Mouse (Mus musculus) thymus, adult 18-20 months (tissue): ENCODE results near the gene Gm45233.

Source experiments
- DNase-seq, 2 experiments: peaks; one replicate each; pipeline ENCODE4 v3.0.0; 2022; ENCODE audit warnings: mixed read lengths in 2 of 2

Gm45233 gene

DNA sequence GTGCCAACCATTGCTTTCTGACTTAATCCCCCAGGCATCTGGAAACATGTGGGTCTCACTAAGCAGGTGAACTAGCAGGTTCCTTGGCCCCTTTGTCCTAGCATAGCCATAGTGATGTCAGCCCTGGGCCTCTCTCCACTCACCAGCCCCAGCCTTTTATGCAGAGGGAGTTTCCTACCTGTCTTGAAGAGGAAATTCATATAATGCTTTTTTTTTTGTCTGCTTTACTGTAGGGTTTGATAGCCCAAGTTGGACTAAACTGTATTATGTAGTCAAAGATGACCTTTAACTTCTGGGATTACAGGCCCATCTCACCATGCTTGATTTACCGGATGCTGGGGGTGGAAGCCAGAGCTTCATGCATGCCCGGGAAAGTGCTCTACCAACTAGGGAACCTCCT is 5.9 kb downstream of the Gm45233 start:
- no peak for DNase-seq

DNA sequence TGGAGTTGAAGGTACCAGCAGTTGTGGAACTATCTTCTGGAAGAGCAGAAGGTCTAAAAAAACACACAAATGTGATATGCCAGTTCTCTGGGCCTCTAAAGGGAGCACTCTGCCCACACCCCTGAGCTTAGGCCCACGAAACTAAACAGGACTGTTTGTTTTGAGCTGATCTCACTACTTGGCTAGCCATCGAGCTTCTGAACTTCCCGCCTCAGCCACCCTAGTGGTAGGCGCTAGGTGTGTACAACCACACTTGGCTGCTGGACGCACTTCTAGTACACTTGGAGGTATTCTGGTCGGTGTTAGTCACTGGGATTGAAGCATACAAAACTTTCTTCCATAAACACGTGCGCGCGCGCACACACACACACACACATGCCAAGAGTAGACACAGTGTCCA is 7.8 kb downstream of the Gm45233 start:
- DNase-seq = no peak

DNA sequence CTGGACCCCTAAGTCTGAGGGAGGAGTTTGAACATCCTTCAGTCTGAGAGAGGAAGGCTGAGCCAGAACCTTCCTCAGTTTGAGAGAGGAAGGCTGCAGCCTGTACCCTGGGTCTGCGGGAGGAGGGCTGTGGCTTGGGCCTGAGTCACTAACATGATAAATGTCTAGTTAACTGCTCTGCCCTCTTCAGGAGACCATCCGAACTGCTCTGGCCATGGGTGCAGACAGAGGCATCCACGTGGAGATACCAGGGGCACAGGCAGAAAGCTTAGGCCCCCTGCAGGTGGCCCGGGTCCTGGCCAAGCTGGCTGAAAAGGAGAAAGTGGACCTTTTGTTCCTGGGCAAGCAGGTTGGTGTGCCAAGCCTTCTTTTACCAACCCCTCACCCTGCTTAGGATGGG is 8.7 kb downstream of the Gm45233 start:
- DNase-seq = no peak

DNA sequence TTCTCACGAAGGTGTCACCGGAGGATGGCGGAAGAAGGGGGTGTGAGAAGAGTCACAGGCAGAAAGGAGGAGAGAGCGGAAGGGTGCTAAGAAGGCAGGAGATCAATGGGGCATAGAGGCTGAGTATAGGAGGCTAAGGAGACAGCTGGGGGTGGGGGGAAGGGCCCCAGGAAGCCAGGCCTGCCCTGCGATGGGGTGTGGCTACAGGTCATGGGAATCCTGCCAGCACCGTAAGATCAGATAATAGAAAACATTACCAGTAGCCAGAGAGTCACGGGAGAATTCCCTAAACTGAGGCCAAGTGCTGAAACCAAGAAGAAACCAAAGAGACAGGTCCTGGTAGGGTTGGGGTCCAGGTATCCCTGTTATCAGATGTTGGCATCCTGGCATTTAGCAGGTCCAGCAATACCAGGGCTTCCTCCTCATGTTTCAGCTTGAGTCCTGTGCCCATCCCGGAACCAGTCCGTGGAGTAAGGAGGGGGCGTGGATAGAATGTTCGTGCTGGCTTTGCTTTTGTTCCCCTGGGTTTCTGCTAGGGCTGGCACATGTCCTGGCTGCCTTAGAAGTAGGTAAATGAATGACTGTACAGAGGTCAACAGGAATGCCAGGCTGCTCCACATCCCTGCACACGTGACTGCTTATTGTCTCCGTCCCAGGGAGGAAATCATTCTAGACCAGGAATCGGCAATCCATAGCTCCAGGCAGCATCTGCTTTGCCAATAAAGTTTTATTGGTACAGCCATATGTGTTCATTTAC is 9.8 kb downstream of the Gm45233 start:
- DNase-seq = no peak

DNA sequence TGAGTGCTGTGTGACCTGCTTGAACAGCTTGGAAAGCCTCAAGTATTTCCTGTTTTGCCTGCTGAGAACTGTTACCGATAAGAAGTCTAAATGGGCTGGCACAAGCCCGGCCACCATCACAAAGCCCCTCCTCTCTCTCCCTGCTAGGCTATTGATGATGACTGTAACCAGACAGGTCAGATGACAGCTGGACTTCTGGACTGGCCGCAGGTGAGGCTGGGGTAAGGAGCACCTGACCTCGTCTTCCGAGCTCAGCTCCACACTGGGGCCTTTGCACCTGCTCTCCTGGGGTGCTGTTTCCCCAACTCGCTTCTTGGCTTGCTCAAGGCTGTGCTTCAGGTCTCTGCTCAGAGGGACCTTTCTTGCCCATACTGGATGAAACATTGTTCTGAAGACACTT is 10.4 kb downstream of the Gm45233 start:
- DNase-seq = no peak

DNA sequence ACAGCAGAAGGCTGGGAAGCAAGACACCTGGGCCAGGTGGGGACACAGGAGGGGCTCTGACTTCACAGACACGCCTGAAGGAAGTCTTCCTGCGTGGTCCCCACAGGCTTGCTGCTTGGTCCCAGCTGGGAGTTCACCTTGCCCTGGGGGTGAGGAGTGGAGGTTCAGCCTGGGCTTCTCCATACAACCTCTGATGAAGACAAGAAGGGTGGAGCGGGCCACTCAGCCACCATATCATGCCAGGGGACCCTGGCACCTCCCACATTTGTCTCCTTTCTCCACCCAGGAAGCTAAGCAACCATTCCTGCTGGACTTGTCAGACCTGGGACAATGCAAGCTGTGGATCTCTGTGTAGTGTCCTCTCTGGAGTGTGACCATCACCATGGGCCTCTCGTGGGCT is 18.9 kb downstream of the Gm45233 start, which contains the start of gene Vsig10l:
Gene Vsig10l (plus strand): TSS at position 301 of the 400 bp plus-strand sequence.
- no peak for DNase-seq

DNA sequence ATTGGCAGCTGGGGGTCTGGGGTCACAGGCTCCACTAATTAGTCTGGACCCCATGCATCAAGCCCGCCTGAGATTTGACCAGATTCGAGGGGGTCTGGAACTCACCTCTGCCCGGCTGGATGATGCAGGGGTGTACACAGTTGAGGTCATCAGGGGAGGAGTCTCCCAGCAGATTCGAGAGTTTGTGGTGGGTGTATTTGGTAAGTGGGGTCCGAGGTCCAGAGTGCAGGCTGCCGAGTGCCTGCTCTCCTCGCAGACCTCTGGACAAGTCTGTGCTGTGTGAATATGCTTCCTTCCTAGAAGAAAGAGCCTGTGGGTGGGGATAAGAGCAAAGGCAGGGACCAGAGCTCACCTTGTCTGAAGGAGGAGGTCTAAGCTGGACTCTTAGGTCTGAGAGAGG is 20.0 kb downstream of the Gm45233 start:
- DNase-seq = no peak

DNA sequence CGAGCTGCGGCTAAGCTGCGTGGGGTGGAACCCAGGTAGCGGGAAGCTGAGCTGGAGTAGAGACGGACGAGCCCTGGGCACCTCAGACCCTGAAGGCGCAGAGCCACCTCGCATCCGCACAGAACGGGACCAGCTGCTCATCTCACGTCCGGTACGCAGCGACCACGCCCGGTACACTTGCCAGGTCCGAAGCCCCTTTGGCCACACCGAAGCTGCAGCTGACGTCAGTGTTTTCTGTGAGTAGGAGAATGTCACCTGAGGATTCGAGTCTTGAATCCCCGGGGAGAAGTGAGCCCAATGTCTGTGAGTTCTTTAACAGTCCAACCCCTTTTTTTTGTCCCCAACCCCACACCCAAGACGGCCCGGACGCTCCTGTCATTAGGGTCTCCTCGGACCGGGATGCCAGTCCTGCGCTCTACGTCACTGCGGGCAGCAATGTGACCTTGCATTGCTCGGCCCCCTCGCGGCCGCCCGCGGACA is 21.0 kb downstream of the Gm45233 start:
- no peak for DNase-seq

DNA sequence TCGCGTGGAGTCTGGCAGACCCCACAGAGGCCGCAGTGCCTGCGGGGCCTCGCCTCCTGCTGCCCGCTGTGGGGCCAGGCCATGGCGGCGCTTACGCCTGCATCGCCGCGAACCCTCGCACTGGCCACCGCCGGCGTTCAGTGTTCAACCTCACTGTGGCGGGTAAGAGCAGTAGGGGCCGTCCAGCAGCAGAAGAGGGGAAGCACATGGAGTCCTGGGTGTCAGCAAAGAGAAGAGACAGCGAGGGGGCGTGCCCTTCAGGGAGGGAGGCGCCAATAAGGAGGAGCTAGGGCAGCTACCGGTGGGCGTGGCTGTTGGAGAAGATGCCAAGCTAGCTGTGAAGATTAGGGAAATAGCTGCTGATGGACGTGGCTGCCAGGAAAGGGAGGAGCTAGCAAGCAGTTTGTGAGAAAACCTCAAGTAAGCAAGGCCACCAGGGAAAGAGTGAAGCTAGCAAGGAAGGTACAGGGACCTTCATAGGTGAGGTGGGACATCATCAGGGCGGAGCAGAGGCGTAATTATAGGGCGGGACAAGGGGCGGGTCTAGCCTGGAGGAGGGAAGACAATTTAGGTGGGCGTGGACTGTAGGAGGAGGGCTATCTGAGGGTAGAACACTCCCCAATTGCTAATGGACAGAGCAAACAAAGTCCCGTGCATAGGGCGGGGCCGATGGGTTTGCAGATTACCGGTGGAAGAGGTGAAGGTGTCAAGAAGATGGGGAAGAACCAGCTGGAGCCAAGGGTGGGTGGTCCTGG is 21.6 kb downstream of the Gm45233 start:
- DNase-seq = peak; percentile 66 to 73

DNA sequence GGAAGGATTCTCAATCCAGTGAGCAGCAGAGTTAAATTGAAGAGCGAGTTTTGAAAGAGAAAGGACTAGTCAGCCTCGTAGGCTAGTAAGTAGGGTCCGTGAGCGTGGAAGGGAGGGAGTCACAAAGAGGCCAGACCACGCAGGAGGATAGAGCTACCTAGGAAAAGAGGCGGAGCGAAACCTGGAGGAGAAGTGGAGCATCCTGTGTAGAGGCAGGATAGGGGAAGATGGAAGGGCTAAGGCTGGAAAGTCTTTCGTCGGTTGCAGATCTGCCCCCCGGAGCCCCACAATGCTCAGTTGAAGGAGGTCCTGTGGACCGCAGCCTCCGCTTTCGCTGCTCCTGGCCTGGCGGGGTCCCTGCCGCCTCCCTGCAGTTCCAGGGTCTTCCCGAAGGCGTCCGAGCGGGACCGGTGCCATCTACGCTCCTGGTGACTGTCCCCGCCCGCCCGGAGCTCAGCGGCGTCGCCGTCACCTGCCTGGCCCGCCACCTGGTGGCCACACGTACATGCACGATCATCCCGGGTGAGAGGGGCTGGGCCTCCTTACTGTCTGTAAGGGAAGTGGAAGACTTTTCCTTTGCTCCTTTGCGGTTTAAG is 22.3 kb downstream of the Gm45233 start:
- DNase-seq = peak; percentile 60 to 62

DNA sequence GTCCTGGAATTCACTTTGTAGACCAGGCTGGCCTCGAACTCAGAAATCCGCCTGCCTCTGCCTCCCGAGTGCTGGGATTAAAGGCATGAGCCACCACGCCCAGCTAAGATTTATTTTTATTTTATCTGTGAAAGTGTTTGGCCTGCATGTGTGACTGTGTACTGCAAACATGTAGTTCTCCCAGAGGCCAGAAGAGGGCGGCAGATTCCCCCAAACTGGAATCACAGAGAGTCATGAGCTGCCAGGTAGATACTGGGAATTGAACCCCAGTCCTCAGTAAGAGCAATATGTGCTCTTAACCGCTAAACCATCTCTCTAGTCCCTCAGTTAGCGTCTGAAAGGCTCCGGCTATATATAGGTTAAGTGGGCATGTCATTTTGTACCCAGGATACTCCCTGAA is 26.4 kb downstream of the Gm45233 start:
- no peak for DNase-seq

DNA sequence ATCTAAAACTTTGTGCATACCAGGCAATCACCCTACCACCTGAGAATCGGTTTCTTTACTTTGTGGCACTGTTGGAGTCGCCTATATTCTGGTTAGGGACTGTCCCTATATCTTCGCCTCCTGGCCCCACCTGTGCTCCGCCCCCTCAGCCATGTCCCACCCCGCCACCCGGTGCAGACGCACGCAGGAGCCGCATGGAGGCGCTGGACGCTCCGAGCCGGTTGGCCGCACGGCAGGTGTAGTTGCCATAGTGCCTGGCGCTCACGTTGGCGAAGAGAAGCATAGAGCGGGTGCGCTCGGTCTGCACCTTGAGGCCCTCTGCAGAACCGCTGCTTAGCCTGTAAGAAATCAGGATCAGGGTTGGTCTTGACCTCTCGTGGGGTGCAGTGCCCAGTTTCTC is 31.8 kb downstream of the Gm45233 start:
- no peak for DNase-seq

DNA sequence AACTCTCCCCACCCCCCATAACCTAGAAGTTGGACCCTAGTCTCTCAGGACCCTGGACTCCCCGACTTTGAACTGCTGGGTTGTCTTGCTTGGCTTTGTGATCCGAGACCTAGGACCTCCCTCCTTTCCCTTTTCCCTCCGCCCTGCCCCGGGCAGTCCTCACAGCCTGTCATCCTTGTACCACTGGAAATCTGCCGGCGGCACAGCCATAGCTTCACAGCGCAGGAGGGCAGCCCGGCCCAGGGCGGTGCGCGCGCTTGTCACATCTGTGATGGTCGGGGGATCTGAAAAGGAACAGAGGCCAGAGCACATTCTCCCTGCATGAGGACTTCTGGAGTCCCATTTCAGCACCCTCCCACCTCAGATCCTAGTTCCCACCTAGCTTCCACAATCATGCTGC is 32.4 kb downstream of the Gm45233 start:
- no peak for DNase-seq

DNA sequence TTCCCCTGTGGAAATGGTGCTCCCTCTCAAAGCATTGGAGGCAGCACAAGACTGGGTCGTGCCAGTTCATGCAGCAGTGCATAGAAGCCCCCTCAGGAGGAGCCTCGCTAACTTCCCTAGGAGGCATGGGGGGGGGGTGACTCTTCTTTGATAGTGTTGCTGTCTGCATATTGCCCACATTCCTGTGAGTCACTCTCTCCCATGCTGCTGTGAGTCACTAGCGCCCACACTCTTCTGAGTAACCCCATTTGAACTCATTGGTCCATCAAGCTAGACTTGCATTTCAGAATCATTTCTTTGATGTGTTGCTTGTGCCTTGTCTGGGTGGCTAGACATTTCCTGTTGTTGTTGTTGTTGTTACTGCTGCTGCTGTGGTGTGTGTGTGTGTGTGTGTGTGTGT is 37.3 kb downstream of the Gm45233 start:
- DNase-seq = no peak

DNA sequence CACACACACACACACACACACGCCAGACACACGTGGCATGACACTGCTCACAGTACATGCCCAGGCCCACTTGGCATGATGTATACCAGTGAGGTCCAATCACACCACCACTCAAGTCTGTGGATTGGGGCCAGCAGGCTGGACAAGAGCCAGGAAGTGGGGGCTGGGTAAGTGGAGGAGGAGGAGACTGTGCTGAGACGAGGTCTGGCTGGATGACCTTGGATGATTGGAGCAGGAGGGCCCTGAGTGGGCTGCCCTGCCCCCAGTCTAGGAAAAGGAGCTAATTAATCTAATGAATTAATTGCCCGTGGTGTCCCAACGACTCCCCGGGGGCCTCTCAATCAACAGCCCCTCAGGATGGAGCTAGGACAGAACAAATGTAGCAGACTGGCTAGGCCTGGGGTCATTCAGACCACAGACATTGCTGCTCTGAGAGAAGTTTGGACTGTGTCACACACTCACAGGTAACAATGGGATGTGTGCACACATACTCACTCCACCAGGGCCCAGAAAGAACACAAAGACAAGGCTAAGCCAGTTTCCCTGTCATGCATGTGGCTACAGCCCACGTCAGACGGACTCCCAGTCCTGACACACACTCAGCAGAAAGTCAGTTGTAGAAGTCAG is 38.3 kb downstream of the Gm45233 start:
- DNase-seq = no peak

DNA sequence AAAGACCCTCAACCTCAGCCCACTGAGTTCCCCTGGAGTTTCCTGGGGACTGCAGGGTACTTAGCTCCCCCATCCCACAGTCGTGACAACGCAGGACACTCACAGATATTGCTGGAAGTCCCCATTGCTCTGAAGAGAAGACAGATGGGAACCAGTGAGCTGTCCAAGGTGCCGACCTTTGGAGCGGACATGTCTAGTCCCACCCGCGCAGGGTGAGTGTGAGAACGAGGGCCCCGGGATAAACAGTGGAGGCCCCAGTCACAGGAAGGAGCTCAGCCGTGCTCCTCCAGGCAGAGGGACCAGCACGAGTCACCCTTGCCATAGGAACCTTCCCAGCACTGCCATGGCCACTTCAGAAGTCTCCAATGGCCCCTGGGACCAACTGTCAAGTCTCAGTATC is 39.3 kb downstream of the Gm45233 start:
- no peak for DNase-seq

DNA sequence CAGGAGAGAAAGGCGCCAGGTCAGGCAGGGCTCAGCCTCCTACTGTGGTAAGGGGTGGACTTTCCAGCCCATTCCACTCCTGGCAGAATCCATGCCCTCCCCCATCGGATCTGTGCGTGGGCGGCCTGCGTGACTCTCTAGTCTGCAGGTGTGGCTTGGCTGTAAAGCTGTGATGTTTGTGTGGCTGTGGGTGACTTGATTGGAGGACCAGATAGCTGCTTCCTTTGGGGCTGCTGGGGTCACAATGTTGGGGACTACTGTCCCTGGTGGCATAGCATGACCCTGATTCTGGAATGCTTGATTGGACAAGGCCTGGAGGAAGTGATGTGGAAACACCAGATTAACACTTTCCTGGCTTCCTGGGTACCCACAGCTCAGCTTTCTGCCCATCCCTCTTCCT is 44.7 kb downstream of the Gm45233 start:
- no peak for DNase-seq

DNA sequence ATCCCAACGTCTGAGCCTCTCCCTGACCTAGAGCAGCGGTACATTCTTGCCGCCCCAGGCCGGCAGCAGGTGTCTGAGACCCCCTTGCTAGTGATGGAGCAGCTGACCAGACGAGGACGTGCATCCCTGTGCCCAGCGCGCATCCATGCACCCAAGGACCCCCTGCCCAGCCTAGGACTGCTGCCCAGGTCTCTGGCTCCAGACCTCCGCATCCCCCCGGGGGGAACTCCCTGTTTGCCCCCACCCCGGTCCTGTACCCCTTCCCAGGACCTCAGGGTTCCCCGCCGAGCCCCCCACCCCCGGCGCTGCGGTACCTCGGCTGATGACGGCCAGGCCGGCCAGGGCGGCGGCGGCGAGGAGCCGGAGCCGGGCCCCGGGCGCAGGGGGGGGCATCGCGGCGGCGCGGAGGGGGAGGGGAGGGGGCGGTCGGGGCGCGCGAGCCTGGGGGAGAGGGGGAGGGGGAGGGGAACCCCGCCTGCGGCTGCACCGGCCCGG is 45.8 kb downstream of the Gm45233 start, which contains the start of gene Iglon5:
Gene Iglon5 (minus strand): TSS at position 445 of the 495 bp plus-strand sequence.
- no peak for DNase-seq

DNA sequence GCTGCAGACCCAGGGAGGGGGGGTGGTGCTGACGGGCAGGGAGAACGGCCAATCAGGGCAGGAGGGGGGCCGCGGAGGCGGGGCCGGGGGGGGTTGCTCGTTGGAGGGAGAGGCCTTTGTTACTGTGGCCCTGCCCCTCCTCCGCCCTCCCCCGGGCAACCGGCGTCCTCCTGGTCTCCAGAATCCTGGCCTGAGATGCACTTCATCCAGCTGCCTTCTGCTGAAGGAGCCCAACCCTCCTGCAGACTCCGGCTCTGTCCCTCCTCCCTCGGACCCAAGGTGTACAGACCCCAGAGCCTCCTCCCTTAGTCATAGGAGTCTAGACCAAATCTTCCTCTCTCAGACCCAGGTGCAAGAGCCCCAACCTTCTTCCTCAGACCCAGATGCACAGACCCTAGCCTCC is 46.3 kb downstream of the Gm45233 start:
- no peak for DNase-seq

DNA sequence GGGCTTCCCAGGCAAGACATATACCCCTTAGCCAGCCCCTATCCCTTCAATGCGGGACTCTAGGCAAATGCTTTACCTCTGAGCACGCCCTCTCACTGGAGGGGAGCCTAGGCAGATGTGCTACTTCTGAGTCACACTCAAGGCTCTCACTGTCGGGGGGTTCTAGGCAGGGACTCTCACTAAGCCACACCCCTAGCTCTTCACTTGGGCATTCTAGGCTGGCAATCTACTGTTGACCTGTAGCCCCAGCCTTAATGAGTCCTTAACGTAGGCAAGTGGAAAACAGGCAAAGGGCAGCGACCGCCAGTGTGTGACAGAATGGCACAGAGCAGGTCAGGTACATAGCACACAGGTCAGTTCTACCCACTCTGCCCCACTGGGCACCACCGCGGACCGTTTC is 46.9 kb downstream of the Gm45233 start:
- DNase-seq = no peak

DNA sequence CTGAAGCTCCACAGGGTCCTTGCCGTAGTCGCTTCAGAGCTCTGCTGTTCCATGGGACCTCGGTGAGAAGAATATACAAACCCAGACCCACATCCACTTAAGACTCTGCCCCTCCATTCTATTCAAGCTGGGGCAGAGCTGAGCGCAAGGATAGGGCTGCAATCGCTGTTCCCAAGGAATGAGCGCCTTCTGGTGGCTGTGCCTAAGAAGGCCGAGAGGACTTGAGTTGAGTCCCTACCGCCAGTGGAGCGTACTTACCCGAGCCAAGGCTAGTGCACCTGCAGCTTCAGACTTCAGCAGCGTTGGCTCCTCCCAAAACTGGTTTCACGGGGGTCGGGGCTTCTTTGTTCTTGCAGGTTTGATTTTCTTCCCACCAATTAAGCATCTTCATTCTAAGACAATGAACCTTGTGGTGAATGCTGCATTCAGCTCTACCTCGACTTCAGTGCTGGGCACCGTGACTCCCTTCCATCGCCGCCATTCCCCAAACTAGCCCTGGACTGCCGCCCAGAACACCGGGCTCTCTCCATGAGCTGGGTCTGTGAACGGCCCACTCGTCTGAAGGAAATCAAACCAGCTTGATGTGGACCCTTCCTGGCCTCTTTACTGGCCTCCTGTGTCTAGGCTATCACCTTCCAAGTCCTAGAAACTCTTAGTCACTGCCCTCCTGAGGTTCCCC is 51.6 kb downstream of the Gm45233 start:
- DNase-seq = no peak

DNA sequence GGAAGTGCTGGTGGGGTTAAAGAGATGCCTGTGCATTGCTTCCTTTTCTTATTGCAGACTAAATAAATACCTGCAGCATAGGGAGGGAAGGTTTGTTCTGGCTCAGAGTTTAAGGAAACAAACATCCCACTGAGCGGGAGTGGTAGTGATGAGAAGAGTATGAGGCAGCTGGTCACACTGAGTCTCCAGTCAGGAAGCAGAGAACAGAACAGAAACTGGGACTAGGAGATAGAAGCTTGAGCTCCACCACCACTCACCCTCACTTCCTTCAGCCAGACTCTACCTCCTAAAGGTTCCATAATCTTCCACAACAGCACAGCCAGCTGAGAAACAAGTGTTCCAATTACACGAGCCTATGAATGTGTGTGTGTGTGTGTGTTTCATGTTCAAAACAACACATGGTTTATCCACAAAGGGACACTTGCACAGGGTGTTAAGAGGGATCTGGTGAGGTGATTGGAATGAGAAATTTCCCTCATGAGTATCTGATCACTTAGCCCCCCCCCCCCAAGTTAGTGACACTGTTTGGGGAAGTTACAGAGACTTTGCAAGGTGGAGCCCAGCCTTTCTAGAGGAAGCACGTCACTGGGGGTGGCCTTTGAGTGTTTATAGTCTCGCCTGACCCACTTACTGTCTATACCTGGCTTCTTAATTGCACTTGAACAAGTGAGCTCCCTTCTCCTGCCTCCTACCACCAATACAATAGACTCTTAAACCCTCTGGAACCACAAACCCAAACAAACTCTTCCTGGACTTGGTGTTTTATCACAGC is 68.0 kb downstream of the Gm45233 start:
- no peak for DNase-seq
